Mouse (Mus musculus): Measurements from ENCODE around the gene Gm9844. TPM values are rescaled to one million over a fixed set of nuclear protein-coding genes. Genes with fewer than 3 reads are reported as not detected.
"Not testable (repeated sequence)": the region's sequence is repeated elsewhere in the genome, so short reads cannot be mapped to it uniquely, and the experiment has no call there.

Gm9844 gene
- polyA plus RNA-seq (2012; rRNA removed) (0.37 and 1.5 TPM in 2 replicates), polyA plus RNA-seq (2014; fragmentation: Nextera tagmentation; extraction: Ambion mirVana) (1.3 and 2.2 TPM in 2 replicates)

GRCm38 (mm10) chr7:24861913-24862312 is at the start of gene Gm9844:
Gene Gm9844 (plus strand): TSS chr7:24862213.
- H3K9me3 ChIP-seq (ENCODE audit: control insufficient read depth, low read length), result no peaks in the 10 kb centered on the region
- TF ChIP-seq CTCF (IDR thresholded peaks at IDR 0.05; ENCODE audit: low read depth) (no peak), EP300 (IDR thresholded peaks at IDR 0.05; ENCODE audit: low read depth) (no peak)
- H3K4me2 ChIP-seq (ENCODE audit: low read depth), result no peak within 1 kb of the TSS
- no peak within 1 kb of the TSS for H3K9ac ChIP-seq (replicated peaks)
- WGBS (ENCODE audit: insufficient replicate concordance), result 78% methylated on average over 7 of the region's 7 CpGs
- H3K4me3 ChIP-seq (ENCODE audit: insufficient read depth in 1 of 2, low read depth in 2 of 2, low read length in 2 of 2), result no peak within 1 kb of the TSS
- H3K4me1 ChIP-seq (replicated peaks; ENCODE audit: control insufficient read depth in 2 of 2, insufficient read depth in 2 of 2, low read length in 1 of 2), result peaks cover 30 to 34% of the 10 kb centered on the region in 2 experiments
- H3K36me3 ChIP-seq (replicated peaks; ENCODE audit: control insufficient read depth, insufficient read depth, low read depth), result no peaks in the 10 kb centered on the region
- DNase-seq (ENCODE audit: low read depth in 3 of 3, low spot score in 3 of 3) (no peak), ATAC-seq (ENCODE audit: insufficient read depth) (no peak)
- no peaks in the 10 kb centered on the region for H3K27me3 ChIP-seq (ENCODE audit: control insufficient read depth, insufficient read depth, low read length)
- 0 out of 2 replicates have a peak within 1 kb of the TSS, but pooled peaks have one; percentile 9 for H3K27ac ChIP-seq

- Histone ChIP-seq H3K4me2 (ENCODE audit: low read depth) (no peak overlapping the region), H3K36me3 (replicated peaks; ENCODE audit: control insufficient read depth, insufficient read depth, low read depth) (no peaks in the 10 kb centered on the region), H3K27me3 (ENCODE audit: control insufficient read depth, insufficient read depth, low read length) (no peaks in the 10 kb centered on the region; the same call in 1 of the 2 replicates), H3K4me1 (replicated peaks; ENCODE audit: control insufficient read depth in 2 of 2, insufficient read depth in 2 of 2, low read length in 1 of 2) (no peaks in the 10 kb centered on the region), H3K9ac (replicated peaks) (no peak overlapping the region), H3K9me3 (ENCODE audit: control insufficient read depth, low read length) (no peaks in the 10 kb centered on the region), H3K4me3 (ENCODE audit: insufficient read depth in 1 of 2, low read depth in 2 of 2, low read length in 2 of 2) (no peak overlapping the region), H3K27ac (no peak overlapping the region)
- ATAC-seq (ENCODE audit: insufficient read depth), result peak; percentile 65; the same call in 1 of the 2 replicates
- 3% methylated on average over 3 of the region's 3 CpGs for WGBS (ENCODE audit: insufficient replicate concordance)
- peak; percentile 45 to 61 (median 52) for DNase-seq (ENCODE audit: low read depth in 3 of 3, low spot score in 3 of 3)
- TF ChIP-seq EP300 (IDR thresholded peaks at IDR 0.05; ENCODE audit: low read depth), result no peak
- peak; percentile 94 for TF ChIP-seq CTCF (IDR thresholded peaks at IDR 0.05; ENCODE audit: low read depth)
Measured at GRCm38 (mm10) chr7:24817502-24817901, 44.5 kb upstream of the Gm9844 start.

- TF ChIP-seq EP300 (IDR thresholded peaks at IDR 0.05; ENCODE audit: low read depth), result no peak
- no peak for TF ChIP-seq CTCF (IDR thresholded peaks at IDR 0.05; ENCODE audit: low read depth)
- Histone ChIP-seq H3K4me3 (ENCODE audit: insufficient read depth in 1 of 2, low read depth in 2 of 2, low read length in 2 of 2) (no peak overlapping the region), H3K4me2 (ENCODE audit: low read depth) (no peak overlapping the region), H3K4me1 (replicated peaks; ENCODE audit: control insufficient read depth in 2 of 2, insufficient read depth in 2 of 2, low read length in 1 of 2) (no peaks in the 10 kb centered on the region), H3K9ac (replicated peaks) (no peak overlapping the region), H3K9me3 (ENCODE audit: control insufficient read depth, low read length) (no peaks in the 10 kb centered on the region), H3K27me3 (ENCODE audit: control insufficient read depth, insufficient read depth, low read length) (no peaks in the 10 kb centered on the region; the same call in 1 of the 2 replicates), H3K36me3 (replicated peaks; ENCODE audit: control insufficient read depth, insufficient read depth, low read depth) (no peaks in the 10 kb centered on the region), H3K27ac (no peak overlapping the region)
- ATAC-seq (ENCODE audit: insufficient read depth) (no peak), DNase-seq (ENCODE audit: low read depth in 3 of 3, low spot score in 3 of 3) (no peak)
- 22% methylated on average over 7 of the region's 7 CpGs for WGBS (ENCODE audit: insufficient replicate concordance)
Measured at GRCm38 (mm10) chr7:24824452-24824851, 37.6 kb upstream of the Gm9844 start.

GRCm38 (mm10) chr7:24827181-24827580 is 34.8 kb upstream of the Gm9844 start:
- Histone ChIP-seq H3K9me3 (ENCODE audit: control insufficient read depth, low read length) (no peaks in the 10 kb centered on the region), H3K9ac (replicated peaks) (no peak overlapping the region), H3K4me1 (replicated peaks; ENCODE audit: control insufficient read depth in 2 of 2, insufficient read depth in 2 of 2, low read length in 1 of 2) (no peaks in the 10 kb centered on the region), H3K4me2 (ENCODE audit: low read depth) (no peak overlapping the region), H3K36me3 (replicated peaks; ENCODE audit: control insufficient read depth, insufficient read depth, low read depth) (no peaks in the 10 kb centered on the region), H3K4me3 (ENCODE audit: insufficient read depth in 1 of 2, low read depth in 2 of 2, low read length in 2 of 2) (no peak overlapping the region), H3K27ac (no peak overlapping the region), H3K27me3 (ENCODE audit: control insufficient read depth, insufficient read depth, low read length) (no peaks in the 10 kb centered on the region; the same call in 1 of the 2 replicates)
- 76% methylated on average over 4 of the region's 4 CpGs for WGBS (ENCODE audit: insufficient replicate concordance)
- ATAC-seq (ENCODE audit: insufficient read depth), result no peak
- no peak for DNase-seq (ENCODE audit: low read depth in 3 of 3, low spot score in 3 of 3)
- TF ChIP-seq CTCF (IDR thresholded peaks at IDR 0.05; ENCODE audit: low read depth) (no peak), EP300 (IDR thresholded peaks at IDR 0.05; ENCODE audit: low read depth) (no peak)

GRCm38 (mm10) chr7:24838732-24839409 is 23.1 kb upstream of the Gm9844 start:
- not testable (repeated sequence) for ATAC-seq (ENCODE audit: insufficient read depth); DNase-seq (ENCODE audit: low read depth in 3 of 3, low spot score in 3 of 3)
- 39% methylated on average over 11 of the region's 13 CpGs for WGBS (ENCODE audit: insufficient replicate concordance)

More at GRCm38 (mm10) chr7:24838732-24839409, 23.1 kb upstream of the Gm9844 start:
- not testable (repeated sequence) for H3K4me1 ChIP-seq (replicated peaks; ENCODE audit: control insufficient read depth in 2 of 2, insufficient read depth in 2 of 2, low read length in 1 of 2); H3K4me3 ChIP-seq (ENCODE audit: insufficient read depth in 1 of 2, low read depth in 2 of 2, low read length in 2 of 2); H3K9me3 ChIP-seq (ENCODE audit: control insufficient read depth, low read length); H3K4me2 ChIP-seq (ENCODE audit: low read depth); H3K9ac ChIP-seq (replicated peaks); H3K36me3 ChIP-seq (replicated peaks; ENCODE audit: control insufficient read depth, insufficient read depth, low read depth); H3K27me3 ChIP-seq (ENCODE audit: control insufficient read depth, insufficient read depth, low read length); H3K27ac ChIP-seq

All from liver, embryonic 14.5 days (tissue).